Mouse (Mus musculus): Measurements from ENCODE around the gene Elovl2.
A peak's percentile ranks its signal among the peaks of the same experiment; 100 is the strongest.
"Not testable (repeated sequence)": the region's sequence is repeated elsewhere in the genome, so short reads cannot be mapped to it uniquely, and the experiment has no call there.

Gene Elovl2

GRCm38 (mm10) chr13:41233241-41233640, 13.0 kb upstream of the Elovl2 start:
- no peak for DNase-seq (ENCODE audit: low read depth)

GRCm38 (mm10) chr13:41232209-41232608, 12.0 kb upstream of the Elovl2 start:
- no peak for DNase-seq (ENCODE audit: low read depth)

DNA sequence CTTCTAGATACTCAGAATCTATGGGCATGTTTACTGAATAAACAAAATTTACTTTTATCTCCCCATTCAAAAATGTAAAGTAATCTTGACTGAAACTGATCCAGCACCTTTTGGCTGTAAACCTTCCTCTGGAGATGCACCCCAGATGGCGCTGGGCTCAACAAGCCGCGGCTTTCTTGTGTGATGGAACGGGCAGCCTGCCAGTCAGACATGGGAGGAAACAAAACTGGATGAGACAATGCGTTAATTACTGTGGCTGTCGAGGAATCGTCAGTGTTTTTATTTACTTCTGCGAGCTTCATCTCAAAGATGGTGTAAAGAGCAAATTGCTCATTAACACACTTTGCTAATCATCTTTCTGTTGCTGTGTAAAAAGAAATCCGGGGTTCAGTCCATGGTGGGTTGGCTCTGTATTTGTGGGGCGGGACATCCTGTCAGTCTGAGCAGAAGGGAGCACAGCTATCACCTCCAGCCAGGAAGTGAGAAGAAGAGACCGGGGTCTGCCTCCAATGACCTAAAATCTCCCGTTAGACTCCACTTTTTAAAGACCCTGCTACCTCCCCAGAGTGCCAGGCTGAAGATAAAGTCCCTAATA, 11.3 kb upstream of the Elovl2 start:
- DNase-seq (ENCODE audit: low read depth) = no peak

DNA sequence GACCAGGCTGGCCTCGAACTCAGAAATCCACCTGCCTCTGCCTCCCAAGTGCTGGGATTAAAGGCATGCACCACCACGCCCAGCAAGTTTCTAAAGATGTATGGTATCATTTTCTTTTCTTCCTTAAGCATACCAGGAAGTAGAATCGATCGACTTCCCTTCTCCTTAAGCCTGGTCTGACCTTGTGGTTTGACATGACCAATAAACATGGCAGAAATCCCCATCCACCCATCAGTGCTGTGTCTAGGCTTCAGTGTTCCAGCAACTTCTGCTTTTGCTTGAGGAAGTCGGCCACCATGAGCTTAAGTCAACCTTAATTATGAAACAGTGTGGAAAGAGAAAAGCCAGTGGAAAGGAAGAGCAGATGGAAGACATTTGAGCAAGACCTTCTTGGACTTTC, 10.1 kb upstream of the Elovl2 start:
- DNase-seq (ENCODE audit: low read depth) = no peak

DNA sequence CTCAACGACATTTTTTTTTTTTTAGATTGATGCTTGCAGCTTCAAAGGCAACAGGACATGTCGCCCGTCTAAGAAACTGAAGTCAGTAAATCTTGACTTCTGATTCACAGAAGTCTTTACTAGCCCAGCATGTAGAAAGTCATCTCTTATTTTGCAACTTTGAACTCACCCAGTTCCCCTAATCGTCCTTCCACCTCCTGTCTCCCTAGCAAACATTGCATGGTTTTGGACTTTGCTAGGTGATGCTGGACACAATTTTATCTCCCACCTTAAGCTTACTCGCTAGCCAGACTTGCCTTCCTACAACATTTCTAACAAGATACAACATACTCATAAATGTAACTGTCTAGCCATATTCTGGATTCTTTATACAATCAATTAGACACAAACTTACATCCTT, 7.9 kb upstream of the Elovl2 start:
- DNase-seq (ENCODE audit: low read depth) = no peak

DNA sequence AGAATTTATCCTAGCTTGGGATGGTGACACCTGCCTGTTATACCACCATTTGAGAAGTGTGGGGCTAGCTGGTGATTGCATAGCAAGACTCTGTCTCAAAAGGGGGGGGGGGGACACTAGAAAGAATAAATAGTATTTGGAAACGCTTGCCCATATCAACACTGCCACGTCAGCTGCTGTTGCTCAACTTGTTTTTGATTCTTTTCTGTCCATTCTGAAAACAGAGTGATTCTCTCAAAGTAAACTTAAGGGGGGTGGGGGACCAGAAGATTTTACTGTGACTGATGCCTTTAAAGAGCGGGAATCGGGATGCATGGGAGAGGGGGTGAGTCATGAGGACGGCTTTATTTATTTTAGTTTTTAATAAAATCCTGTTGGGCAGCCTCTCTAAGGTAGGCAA, 6.3 kb upstream of the Elovl2 start:
- no peak for DNase-seq (ENCODE audit: low read depth)

GRCm38 (mm10) chr13:41219687-41220303, 410 bp downstream of the Elovl2 start:
- DNase-seq (ENCODE audit: low read depth) = no peak

GRCm38 (mm10) chr13:41219056-41219455, 1.1 kb downstream of the Elovl2 start:
- no peak for DNase-seq (ENCODE audit: low read depth)

- no peak for DNase-seq (ENCODE audit: low read depth)
Measured at GRCm38 (mm10) chr13:41216236-41216635, 4.0 kb downstream of the Elovl2 start.

GRCm38 (mm10) chr13:41215669-41216068, 4.5 kb downstream of the Elovl2 start:
- DNase-seq (ENCODE audit: low read depth) = no peak

GRCm38 (mm10) chr13:41212558-41213322, 7.5 kb downstream of the Elovl2 start:
- no peak for DNase-seq (ENCODE audit: low read depth)

- DNase-seq (ENCODE audit: low read depth) = no peak
Measured at GRCm38 (mm10) chr13:41211276-41211675, 8.9 kb downstream of the Elovl2 start.

DNA sequence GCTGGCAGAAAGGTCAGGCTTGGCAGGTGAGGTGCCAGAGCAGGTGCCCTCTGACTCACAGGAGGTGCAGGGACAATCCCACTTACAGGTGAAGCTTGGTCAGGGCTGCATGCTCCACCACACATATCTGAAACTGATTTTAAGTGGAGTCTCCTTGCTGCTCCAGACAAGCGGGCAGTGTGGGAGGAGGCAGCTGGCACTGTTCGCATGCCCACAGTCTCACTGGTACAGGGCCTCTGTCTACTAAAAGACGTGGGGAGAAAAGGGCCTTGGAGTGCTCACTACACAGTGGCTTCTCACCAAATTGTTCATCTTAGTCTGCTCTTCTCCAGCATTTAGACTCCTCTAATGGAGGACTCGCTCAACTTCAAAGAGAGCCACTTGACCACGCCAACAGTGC, 14.0 kb downstream of the Elovl2 start:
- no peak for DNase-seq (ENCODE audit: low read depth)

DNA sequence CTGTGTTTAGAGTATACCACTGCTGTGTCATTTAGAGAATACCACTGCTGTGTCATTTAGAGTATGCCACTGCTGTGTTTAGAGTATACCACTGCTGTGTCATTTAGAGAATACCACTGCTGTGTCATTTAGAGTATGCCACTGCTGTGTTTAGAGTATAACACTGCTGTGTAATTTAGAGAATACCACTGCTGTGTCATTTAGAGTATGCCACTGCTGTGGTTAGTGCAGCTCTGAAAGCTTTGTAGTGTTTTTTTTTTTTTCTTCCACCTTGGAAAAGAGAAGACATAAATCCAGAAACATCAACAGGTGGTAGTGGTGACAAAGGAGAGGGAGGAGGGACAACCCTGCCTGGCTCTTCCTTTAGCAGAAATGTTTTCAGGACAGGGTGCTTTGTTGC, 14.6 kb downstream of the Elovl2 start:
- DNase-seq (ENCODE audit: low read depth) = not testable (repeated sequence)

DNA sequence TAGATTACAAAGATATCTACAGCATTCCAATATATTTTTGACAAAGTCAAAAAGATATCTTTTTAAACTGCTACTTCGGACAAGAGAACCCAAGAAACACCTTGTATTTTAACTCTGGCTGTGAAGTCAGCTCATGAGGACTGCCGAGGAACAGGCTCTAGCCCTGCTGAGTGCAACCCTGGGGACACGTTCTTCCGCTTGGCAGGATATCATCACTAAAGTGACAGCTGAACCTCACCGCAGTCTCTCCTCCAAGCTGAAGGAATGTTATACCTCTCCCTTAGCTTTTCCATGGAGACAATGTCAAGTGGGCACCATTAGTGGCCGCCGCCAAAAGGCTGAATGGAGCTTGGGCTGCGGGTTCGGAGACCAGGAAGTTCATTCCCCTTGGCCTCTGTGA, 16.5 kb downstream of the Elovl2 start:
- no peak for DNase-seq (ENCODE audit: low read depth)

GRCm38 (mm10) chr13:41203289-41203688, 16.9 kb downstream of the Elovl2 start:
- DNase-seq (ENCODE audit: low read depth) = no peak

DNA sequence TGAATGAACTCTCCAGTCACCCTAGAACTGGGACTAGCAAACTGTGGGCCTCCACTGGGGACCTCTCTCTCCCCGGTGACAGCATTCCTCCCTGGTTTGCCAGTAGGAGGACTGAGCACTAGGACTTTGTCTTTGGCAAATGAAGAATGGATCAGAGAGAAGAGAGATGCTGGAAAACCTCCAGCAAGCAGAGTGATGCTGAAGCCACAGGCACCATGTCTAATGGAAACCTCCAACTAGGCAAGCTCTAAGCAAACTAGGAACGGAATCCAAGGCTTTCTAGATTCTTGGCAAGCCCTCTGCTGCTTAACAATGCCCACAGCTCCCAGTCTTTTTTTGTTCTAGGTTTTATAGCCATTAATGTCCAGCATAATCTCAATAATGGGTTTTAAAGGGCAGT, 19.3 kb downstream of the Elovl2 start:
- no peak for DNase-seq (ENCODE audit: low read depth)

GRCm38 (mm10) chr13:41195640-41196333, 24.4 kb downstream of the Elovl2 start:
- no peak for DNase-seq (ENCODE audit: low read depth)

DNA sequence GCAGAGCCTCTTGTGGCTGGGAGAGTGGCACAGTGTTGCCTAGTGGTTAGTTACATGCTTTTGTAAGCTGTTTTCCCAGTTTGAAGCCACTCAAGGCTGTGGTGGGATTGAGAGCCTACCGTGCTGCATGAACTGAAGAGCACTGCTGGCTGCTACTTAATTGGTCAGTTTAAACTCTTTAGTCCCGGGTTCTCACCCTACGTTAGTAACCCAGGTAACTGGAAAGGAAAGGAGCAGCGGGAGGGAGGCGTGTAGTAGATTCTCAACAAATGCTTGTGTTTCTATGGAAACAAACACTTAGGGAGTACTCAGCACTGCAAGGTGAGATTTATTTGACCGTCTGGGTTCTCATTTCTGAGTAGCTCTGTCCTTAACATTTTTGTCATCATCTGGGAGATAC, 32.3 kb downstream of the Elovl2 start:
- no peak for DNase-seq (ENCODE audit: low read depth)

DNA sequence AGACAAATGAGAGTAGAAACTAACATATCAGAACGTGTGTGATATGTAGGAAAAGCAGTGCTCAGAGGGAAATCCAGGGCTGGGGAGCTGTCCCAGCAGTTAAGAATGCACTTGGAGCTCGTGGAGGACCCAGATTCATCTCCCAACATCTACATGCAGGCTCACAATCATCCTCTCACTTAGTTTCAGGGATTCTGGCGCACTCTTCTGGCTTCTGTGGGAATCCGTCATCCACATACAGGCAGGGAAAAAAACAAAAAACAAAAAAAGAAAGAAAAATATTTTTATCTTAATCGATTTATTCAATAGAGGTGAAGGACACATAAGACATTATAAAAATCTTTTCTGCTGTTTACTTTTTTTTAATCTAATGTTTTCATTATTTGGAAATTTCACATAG, 61.8 kb downstream of the Elovl2 start:
- DNase-seq (ENCODE audit: low read depth) = no peak

- DNase-seq (ENCODE audit: low read depth) = no peak
Measured at GRCm38 (mm10) chr13:41153146-41153545, 67.1 kb downstream of the Elovl2 start.

DNA sequence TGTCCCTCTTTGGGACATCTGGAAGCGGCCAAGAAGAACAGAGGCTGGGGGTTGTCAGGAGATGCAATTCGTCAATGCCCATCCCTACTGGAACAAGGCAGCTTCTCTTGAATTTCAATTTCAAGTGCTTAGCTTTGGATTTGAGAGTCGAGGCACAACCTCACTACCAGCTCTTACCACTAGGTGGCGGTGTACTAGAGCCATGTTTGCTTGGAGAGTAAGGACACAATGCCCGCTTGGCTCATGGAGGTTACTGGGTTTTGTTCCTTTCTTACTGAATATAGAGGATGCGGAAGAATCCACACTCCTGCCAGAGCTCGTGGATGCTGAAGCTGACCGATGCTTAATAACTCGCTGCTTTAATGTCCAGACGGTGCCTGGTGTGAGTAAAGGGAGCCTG, 73.9 kb downstream of the Elovl2 start:
- peak; percentile 33 for DNase-seq (ENCODE audit: low read depth)

DNA sequence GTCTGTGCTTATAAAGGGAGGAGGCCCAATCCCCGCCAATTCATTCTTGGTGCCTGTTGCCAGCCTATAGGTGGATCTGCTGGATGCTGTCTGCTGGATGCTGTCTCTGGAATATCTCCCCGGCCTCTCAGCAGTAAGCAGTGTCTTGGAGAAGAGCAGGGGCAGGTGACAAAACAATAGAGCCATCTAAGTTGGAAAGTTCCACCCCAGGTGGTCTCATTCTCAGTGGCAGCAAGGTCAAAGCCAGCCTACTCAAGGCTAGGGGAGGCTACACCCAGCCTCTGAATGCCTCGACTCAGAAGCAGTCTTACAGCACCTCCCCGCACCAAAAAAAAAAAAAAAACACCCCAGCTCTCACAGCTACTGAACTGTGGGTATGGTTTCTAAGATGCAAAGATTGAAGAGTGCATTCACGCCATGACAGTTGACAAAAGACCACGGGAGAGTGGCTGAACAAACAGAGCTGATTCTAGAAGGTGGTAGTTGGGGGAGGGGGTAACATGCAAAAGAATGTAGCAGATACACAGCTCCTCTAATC, 74.7 kb downstream of the Elovl2 start:
- no peak for DNase-seq (ENCODE audit: low read depth)

Data from c-Kit-positive CD71-positive TER-119-negative erythroid progenitor cells, embryonic 14.5 days (primary cell).